Mouse (Mus musculus) cerebellum, adult 8-10 months (tissue): ENCODE data around the gene Cwc22.

Source experiments
- DNase-seq: peaks from one replicate; pipeline ENCODE4 v3.0.0; 2022

Gene Cwc22

DNA sequence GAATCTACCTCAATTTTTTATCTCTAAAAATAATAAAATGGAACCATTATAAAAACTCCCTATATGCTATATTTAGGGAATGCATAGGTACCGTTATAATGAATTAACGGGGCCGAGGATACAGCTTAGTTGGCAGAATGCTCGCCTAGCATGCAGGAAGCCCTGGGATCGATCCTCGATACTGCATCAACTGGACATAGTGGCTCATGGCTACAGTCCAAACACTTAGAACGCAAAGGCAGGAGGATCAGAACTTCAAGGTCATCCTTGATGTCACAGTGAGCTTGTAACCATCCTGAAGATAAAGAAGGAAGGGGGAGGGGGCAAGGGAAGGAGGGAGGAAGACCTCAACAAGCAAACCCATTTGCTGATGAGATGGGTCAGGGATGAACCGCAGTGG lies 23.0 kb downstream of the Cwc22 start:
- no peak for DNase-seq

DNA sequence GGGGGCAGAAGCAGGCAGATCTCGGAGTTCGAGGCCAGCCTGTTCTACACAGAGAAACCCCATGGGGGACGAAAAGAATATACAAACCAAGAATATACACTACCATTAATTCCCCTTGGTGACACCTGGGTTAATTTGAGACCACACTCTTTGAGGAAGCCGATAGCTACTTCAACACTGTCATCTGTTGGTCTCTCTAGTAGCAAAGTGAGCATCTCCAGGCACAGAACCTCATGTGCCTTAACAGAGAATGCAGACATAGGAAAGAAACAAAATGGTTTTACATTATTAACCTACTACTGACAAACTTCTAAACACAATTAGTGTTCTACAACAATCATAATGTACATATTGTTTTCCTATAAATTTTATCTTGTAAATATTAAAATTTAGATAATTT lies 24.9 kb downstream of the Cwc22 start:
- DNase-seq: no peak

DNA sequence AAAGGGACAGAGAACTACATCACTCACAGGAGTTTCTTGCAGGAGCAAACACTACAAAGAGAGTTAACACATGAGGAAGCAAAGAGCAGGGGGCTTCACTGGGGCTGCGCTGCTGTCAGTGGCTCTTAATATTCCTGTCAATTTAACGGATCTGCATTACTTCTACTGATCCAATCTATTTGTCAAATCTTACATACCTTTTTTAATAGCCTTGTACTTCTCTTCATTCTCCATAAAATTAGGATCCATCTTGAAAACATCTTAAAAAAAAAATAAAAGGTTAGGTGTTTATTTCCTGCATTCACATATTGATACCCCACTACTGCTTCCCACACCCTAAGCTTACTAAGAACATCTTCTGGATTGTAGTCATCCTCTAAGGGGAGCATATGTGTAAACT lies 25.6 kb downstream of the Cwc22 start:
- DNase-seq: no peak

DNA sequence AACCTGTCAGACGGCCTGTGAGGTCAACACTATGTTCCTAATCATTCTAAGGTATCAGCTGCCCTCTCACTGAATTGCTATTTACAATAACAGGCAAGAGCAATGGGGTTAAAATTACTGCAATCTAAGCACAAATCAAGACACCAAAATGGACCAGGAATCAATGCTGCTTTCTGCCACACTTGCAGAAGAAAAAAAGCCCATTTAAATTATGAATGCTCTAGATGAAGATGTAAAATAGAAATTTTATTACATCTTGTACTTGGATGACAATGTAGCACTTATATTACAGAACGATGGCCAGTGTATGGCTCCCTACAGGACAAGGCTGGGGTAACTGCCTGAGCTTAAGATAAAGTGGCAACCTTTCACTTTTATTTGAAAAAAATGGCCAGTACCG lies 27.7 kb downstream of the Cwc22 start:
- DNase-seq: no peak

DNA sequence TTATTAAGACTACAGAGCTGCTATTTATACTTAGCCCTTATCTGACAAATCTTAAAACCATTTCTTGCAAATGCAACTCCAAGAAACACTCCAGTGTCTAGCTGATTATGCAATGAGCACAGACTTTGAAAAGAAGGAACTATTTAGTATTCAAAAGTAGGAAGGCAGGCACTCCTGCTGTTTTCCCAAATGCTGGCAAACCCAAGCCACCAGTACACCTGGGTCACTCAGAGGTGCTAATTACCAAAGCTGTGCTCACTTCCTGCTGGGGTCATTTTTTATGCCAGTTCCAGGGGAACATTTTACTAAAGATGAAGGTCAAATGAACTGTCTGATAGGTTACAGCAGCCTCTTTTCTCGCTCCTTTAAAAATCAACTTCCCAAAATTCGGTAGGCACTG lies 28.2 kb downstream of the Cwc22 start:
- DNase-seq: peak; percentile 41

DNA sequence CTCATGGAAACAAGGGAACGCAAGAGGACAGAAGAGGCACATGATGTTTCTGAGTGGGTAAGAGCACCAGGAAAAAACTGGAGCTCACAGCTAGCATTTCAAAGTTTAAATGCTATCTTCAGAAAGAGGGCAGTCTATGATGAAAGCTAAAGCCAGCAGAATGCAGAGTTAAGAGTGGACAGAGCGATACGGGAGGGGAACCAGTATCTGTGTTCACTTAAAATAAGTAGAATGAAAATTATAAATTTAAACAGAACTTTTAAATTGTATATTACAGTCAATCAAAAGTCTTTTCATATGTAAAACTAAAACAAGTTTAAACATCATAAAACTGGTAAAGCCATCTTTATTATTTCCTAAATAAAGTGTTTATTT lies 28.8 kb downstream of the Cwc22 start:
- no peak for DNase-seq

DNA sequence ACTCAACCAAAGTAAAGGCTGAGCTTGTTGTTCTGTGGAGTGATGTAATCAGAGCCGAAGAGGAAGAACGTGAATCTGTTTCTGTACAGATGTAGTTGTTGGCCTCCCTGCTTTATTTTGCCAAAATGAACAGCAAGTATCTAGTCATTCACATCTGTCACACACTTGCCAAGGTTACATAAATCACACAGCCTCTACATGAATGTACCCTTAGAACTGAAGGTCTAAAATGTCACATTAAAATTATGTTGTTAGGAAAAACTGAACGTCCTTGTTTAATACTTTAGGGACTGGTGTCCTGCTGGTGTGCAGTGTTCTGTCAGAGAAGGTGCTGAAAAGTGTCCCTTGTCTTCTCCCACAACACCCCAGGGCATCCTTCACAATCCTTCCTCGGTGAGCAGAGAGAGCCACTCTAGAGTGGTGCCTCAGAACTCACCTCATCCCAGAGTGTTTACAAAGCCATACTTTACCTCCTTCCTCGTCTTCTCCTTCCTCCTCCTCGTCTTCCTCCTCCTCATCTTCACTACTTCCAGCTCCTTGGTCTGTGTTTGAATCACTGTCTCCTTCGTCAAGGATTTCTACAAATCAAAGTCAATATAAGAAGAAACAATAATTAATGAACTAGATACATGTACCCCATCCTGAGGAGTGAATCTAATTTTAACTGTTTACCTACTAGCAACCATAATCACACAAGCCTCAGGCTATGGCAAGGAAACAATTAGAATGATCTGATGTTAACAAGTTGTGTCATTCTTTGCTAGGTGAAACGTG lies 29.4 kb downstream of the Cwc22 start:
- DNase-seq: no peak

DNA sequence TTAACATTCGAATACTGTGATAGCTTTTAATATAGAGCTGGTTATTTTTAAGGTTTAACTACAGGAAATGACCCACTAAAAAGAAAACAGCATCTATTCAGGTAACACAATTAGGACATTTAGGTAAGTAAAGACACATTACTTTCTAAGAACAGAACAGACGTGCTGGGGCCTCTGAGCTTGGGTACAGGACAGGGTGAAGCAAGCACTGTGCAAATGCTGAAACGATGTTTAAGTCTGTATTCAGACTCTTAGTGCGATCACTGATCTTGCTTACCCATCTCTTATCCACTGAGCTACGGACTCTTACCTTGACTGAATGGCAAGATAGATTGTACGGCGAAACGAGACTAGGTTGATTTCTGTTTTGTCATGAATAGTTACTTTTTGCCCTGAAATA lies 31.0 kb downstream of the Cwc22 start:
- DNase-seq: no peak

DNA sequence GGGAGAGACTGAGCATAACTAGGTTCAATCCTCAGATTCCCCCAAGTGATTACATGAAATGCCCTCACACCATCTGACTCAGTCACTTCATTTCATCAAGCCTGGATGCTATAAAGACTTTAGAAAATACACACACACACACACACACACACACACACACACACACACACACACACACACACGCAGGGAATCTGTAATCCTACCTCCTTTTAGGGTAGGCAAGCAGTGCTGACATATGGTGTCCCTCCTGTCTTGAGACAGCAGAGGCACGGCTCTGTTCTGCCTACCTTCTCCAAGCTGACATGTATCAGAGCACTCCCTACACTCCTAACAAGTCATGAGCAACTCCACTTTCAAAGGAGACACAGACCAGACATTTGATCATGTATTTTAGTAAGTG lies 32.5 kb downstream of the Cwc22 start:
- no peak for DNase-seq

DNA sequence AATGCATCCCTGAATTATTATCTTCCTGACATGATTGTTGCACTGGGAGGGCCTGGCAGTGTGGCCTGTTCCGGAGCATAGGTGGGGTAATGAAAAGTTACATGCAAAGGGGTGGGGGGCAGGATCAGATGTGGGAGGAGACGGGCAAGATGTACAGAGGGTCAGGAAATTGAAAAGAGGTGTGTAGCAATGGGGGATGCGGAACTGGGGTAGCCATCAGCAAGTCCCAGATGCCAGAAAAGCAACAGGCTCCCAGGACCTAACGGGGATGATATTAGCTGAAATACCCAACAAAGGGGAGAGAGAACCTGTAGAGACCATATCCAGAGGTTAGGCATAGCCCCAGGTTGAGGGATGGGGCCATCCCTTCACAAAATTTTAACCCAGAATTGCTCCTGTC lies 34.0 kb downstream of the Cwc22 start:
- DNase-seq: no peak

DNA sequence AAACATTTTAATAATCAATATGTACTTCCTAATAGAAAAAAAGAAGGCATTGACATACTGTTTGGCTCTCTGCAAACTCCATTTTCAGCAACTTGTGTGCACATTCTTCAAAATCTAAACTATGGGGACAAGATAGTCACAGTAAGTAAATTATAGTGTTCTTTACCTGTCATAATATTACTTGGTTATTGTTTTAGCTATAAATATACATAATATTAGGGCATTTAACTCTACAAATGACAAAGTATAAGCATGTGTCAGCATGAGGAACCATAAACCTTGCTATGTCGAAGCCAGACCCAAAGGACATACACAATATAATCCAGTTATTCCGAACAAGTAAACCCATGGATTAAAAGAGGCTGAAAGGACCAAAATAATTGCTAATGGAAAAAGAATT lies 34.7 kb downstream of the Cwc22 start:
- DNase-seq: no peak

DNA sequence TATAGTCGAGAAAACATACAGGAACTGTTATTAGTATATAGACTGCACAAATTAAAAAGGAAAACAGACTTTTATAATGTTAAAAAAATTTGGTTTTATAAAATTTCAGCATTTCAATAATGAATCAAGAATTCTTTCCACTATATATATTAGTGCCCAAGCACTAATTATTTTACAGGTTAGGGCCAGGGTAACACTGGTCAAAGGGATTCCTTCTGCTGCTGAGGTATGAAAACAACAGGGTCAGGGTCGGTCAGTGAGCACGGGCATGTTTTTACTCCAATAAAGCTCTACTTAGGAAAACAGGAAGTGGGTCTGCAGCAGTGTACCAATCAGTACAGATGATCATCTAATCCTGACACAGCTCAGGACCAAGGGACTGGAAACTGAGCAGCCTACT lies 36.0 kb downstream of the Cwc22 start:
- DNase-seq: no peak

DNA sequence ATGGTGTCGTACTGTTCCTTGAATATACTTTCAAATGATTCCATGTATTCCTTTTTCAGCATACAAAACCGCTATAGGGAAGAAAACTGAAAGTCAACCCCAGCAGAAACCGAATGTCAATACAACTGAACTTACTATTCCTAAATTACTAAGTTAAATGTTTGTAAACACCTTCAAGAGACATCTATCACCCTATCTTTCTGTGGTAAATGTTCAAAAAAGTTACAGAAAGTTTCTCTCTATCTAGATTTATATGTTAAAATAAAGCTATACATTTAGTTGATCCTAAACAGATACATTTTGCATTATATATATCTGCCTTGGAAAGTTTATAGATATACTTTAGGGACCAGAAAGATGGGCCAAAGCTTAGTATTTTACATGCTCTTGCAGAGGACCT lies 39.0 kb downstream of the Cwc22 start:
- no peak for DNase-seq

DNA sequence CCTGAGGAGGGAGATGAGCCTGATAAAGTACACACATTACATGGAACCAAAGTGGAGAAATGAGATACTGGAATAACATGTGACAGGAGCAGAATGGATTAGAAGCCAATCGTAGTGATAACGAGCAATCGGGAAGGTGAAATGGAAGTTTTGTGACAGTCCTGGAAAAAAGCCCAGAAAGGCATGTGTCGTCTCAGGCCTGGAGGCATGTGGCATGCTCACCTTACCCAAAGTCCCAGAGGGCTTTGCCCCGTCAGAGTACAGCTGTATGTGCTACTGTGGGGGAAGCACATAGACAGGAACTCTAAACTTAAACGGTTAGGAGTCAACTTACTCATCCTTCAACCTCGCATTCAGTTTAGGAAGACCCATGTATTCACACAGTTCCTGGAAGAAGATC lies 41.2 kb downstream of the Cwc22 start:
- no peak for DNase-seq

DNA sequence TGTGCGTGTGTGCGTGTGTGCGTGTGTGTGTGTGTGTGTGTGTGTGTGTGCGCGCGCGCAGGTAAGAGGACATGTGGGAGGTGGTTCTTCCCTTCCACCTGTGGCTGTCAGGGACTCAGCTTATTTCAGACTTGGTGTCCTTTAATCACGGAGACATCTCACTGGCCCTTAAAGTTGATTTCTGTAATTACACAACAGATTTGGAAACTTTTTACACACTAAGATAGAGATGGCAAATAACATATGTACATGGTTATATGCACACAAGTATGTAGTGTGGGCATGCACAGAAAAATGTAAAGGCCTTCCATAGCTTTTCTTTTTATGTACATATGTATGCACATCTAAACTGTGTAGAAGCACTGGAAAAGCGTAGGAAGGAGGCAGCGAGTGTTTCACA lies 41.7 kb downstream of the Cwc22 start:
- no peak for DNase-seq

DNA sequence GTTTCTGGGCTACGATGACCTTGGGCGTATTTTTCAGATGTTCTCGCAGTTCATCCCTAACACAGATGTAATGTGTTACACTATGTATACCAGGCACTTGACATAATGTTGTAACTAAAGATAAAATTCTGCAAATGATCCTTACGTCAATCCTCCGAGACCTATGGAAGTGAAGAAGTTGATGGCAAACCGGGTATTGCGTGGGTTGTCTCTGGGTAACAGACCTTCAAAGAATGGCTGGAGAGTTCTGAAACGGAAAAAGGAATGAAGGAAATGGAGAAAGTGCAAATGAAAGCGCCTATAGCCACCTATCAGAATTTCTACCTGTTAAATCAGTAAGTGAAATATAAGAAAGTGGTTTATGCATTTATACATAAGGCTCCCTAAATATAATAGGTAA lies 42.2 kb downstream of the Cwc22 start:
- no peak for DNase-seq

DNA sequence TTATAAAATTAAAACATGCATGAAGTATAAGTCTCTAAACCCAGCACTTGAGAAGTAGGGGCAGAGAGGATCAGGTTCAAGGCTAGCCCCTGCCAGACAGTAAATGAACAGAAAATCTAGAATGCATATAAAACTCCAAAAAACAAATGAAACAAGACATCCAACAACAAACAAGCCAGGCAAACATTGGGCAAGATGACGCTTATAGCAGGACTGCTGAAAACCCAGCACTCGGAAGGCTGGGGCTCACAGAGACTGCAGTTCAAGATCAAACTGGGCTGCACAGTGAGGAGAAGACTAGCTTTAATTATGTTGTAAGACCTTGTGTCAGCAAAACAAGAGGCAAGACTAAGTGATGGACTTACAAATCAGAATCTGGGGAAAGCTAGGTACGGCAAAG lies 43.1 kb downstream of the Cwc22 start:
- DNase-seq: no peak

DNA sequence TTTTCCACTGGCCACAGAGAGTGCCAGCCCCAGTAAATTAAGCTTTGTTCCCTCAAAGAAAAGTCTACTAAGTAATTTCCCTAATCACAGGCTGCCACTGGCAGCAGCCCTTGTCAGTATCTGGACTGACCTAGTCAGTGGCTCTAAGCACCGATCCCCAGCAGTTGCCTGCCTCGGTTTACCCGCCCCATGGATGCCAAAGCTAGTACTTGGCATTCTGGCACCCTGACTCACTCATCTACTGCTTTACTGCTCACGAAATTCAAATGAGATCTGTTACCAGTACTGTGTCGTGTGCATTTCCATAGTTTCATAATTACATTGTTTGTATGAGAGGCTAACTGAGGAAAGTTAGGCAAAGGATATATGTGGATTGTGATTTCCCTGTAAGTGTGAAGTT lies 44.9 kb downstream of the Cwc22 start:
- DNase-seq: no peak

DNA sequence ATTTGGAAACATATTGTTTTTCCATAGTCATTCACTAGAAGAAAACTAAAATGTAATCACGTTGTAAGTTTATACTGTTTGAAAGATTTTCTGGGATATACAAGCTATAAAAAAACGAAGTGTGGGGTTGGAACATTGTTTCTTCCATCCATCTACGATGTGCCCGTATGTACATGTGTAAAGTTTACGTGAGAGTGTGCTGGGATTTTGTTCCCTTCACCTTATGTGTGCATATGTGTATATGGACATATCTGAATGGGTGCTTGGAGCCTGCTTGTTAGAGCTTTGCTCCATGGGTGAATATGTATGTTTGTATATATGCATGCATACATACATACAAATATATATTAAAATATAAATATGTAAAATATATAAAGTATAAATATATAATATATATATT lies 45.4 kb downstream of the Cwc22 start:
- DNase-seq: no peak

DNA sequence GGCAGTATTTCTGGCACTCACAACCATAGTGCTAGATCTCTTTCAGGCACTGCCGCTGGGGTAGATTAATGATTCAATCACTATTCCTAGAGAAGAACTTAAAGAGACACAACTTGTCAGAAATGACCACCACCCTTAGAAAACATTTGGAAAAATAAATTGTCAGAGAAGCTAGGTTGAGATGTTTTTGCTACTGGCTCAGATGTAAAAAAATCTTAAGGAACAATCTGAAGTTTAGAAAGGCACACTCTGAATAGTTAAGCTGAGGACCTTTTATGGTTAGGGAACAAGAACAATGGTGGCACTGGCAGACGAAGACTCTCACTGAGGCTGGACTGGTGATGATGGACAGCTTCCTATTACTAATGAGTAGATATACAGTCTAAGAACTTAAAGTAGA lies 46.1 kb downstream of the Cwc22 start:
- no peak for DNase-seq

DNA sequence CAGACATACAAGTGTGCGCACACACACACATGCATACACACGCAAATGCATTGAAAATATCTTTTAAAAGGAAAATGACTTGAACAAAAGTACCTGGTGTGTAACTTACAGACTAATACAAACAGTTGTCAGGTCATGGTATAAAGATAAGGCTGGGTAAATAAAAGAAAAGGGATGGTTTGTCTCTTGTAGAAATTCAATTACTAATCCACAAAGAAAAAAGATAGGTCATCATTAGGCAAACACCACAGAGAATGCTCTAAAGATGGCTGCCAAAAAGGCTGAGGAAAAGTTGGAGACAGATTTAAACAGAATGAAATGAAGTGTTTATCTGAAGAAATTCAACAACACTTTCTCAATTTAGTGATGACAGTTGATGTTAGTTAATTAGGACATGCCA lies 47.7 kb downstream of the Cwc22 start:
- DNase-seq: no peak

DNA sequence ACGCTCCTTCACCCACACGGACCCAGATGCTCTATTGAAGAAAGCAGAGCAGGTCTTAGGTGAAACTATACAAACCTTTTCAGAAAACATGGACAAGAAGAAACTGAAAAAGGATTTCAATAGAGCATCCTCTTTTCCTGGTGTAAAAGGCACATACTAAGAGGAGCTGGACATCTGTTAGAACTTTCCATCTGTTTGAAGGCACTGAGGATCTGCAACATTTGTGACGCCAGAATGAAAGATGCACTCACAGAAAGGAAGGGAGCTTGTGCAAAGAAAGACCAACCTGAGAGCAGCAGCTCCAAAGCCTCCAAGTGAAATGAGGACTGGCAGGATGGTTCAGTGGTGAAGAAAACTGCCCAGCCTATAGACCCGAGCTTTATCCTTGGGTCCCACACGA lies 48.2 kb downstream of the Cwc22 start:
- DNase-seq: no peak

DNA sequence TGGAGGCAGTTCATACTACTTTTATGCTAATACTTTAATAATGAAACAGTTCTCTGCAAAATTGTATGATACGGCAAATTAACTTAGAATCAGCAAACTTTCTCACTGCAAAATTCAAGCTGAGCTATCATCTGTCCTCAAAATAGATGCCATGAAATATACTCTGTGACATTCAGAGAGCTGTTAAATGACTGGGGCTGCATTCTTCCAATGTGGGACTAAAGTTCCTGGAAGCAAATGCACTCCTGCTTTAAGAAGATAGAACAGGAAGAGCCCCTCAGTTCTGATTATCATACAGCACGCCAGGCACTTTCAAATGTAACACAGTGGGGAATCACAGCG lies 48.6 kb downstream of the Cwc22 start:
- no peak for DNase-seq

DNA sequence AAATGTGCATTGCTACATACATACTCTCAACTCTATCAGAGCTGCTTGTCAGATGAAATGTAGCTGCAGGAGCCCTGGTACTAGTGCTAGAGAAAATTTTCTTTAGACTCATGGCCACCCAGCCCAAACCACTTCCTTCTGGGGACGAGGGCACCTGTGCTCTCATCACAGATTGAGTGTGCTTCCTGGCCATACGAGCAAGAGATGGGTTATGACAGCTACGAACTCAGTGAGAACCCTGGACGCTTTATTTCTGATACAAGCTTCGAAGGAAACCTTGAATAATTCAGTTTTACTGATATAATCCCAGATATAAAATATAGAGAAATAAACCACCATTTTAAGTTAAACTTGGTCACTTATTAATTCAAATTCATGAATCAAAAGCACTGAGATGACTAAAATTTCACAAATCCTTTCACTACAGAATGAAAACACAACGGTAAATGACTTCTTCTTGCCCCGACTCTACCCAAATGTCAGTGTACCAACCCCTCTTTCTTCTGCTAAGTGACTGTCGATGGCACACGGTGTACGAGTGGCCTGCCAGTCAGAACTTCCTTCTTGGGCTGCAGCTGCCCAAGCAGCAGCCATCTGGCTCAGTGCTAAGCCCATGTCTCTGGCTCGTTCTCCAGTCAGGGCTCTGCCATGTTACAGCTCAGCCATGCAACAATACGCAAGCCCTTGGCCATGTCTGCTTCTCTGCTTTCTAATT lies 49.2 kb downstream of the Cwc22 start:
- peak; percentile 42 for DNase-seq

DNA sequence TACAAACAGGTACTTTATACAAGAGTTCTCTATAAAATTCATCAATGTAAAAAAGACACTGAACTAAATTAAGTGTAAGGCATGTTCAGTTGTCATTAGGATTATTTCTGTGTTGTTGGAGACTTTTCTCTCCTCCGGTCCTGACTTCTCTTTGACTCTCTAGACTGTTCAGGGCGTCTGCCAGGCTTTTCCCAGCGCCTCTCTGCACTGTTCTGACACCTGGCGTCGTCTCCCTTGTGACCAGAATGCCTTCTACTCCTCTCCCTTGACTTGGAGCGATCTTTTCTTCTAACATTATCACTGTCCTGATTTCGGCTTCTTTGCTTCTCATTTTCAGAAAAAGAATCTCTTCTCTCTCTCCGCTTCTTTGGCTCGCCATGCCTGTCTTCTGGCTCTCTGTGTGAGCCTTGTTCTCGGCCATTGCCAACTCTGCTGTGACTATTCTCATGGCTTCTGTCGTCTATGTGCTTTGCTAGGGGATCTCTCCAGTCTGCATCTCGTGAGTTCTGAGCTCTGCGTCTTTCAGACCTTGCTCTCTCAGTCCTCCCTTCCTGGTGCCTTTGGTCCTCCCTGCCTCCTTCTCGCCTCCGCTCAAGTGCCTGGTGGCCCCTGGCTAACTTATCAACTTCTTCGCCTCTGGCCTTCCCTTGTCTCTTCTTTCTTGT lies 50.1 kb downstream of the Cwc22 start:
- peak; percentile 40 for DNase-seq
